Mouse (Mus musculus) megakaryocyte, embryonic 14.5 days (primary cell): ENCODE measurements at regions not wholly inside any gene's neighbourhood (a gene's known extent, or its start where the extent isn't known, plus 50 kb on each side); places are given as distances from the start of the nearest gene placed in this dataset.

Experiments used
- FLI1 ChIP-seq: IDR thresholded peaks from 2 replicates; pipeline ENCODE4 v1.6.1; 2012; ENCODE audit warnings: low read length, inconsistent platforms, mixed read lengths
- GATA1 ChIP-seq: IDR thresholded peaks from 3 replicates; pipeline ENCODE4 v1.6.1; 2012; ENCODE audit warnings: mixed read lengths, low read length, inconsistent platforms, borderline replicate concordance

- TF ChIP-seq FLI1: no peak
- no peak for TF ChIP-seq GATA1
Measured at GRCm38 (mm10) chr13:70093970-70094369, 291.8 kb downstream of the Med10 start.
